Mouse (Mus musculus): ENCODE results near the gene Pmfbp1.
"Not testable (repeated sequence)": the region's sequence is repeated elsewhere in the genome, so short reads cannot be mapped to it uniquely, and the experiment has no call there.

Pmfbp1 gene

DNA sequence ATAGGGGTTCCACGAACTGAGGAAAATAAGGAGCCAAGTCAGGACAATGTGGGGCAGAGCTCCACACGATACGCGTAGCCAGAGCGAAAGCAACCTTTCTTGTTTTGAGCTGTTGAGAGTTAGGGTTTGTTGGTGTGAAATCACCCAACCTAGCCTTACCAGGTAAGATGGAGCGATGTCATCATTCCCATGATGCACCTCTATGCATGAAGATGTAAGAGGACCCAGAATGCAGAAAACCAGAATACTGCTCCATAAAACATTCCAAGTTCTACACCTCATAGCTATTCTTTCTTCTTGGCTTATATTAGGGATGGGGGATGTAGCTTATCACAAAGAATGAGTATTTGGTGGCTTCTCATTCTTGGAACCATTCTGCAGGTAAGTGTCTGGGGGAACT is at the start of gene Pmfbp1:
Gene Pmfbp1 (plus strand): TSS at position 301 of the 400 bp plus-strand sequence.
- no peak for DNase-seq

DNA sequence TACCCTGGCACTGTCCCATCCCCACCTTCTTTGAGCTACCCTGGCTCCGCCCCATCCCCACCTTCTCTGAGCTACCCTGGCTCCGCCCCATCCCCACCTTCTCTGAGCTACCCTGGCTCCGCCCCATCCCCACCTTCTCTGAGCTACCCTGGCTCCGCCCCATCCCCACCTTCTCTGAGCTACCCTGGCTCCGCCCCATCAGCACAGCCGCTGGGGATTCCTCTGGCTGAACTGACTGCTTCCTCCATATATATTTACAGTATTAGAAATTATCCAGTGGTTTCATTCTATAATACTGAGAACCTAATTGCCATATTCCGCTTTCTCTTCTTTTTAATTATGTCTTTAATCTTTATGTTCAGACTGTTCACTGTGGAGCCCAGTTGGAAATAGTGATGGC is 46.9 kb upstream of the Pmfbp1 start:
- not testable (repeated sequence) for DNase-seq

DNA sequence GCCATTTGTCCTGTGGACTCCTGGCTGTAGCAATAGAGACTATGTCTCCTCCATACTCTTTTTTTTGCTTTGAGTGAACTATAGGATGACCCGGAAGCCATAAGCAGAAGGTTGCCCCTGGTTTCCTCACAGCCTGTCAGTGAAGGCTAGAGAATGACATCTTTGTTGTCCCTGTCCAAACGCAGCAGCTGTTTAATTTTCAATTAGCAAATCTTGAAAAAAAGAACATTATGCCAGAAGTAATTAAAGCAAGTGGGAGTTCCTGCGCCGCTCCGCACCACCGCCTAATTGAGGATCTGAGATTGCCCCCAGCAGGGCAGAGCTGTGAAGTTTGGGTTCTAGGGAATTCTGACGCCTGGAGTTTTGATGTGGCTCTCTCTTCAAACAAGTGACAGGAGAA is 42.8 kb upstream of the Pmfbp1 start:
- DNase-seq = no peak

DNA sequence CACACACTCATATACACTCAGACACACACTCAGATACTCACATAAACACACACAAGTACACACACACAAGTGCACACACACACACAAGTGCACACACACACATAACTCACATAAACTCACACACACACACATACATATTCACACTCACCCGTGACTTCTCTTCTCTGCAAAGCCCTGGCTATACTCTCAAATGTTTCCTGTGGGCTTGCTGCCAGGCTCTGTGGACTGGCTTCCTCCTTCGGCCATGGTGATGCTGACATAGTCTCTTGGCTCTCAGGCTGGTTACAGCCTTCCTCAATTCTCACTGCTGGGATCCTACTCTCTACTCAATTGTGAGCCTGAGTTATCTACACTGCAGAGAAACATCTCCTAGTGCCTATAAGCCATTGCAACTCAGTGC is 38.7 kb upstream of the Pmfbp1 start:
- DNase-seq = peak; percentile 9

DNA sequence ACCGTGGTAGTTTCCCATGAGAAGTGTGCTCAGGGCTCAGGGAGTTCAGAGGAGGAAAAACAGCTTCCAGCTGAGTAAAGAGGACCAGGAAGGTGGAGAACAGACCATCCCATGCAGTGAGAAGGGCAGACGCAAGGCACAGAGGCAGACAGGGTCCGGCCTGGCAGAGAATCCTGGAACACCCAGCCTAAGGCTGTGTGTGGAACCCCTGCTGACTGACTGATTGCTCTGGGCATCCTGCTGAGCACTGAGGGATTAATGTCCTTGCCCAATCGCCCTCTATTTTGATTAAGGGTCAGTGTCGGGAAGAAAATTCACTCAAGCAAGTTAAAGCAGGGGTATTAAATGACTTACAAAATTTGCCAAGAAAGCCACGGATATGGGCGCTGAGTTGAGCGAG is 36.4 kb upstream of the Pmfbp1 start:
- no peak for DNase-seq

DNA sequence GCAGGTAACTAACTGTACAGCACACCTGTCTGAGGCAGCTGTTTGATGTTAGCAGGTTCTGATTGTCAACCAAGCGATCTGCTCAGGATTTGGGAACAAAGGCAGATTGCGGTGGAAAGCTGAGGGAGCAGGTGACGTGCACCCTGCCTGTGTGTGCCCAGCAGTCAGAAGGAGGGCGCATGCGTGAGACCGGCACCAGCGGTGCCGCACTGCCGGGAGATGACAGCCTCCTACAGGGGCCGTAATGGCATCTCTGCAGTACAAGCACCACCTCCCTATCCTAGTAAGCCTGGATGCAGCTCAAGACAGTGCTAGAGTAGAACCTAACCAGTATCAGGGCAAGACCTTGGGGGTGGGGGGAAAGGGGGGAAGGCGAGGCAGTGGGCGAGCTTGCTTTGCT is 35.2 kb upstream of the Pmfbp1 start:
- peak; percentile 17 for DNase-seq

DNA sequence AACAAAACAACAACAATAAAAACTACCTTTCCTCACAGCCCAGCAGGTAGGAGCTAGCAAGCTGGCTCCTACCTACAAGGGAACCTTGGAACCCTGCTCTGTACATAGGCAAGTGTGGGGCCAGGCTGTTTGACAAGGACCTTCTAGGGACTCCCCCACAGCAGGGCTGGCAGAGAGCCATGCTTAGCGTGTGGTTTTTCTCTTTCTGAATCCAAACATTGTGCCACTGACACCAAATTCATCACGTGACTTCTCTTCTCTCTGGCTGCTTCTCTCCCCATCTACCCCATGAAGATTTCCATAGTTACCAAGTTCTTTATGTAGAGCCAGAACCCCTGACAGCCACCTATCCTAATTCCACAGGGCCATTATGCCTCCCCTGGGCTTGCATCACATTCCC is 30.8 kb upstream of the Pmfbp1 start:
- DNase-seq = no peak

DNA sequence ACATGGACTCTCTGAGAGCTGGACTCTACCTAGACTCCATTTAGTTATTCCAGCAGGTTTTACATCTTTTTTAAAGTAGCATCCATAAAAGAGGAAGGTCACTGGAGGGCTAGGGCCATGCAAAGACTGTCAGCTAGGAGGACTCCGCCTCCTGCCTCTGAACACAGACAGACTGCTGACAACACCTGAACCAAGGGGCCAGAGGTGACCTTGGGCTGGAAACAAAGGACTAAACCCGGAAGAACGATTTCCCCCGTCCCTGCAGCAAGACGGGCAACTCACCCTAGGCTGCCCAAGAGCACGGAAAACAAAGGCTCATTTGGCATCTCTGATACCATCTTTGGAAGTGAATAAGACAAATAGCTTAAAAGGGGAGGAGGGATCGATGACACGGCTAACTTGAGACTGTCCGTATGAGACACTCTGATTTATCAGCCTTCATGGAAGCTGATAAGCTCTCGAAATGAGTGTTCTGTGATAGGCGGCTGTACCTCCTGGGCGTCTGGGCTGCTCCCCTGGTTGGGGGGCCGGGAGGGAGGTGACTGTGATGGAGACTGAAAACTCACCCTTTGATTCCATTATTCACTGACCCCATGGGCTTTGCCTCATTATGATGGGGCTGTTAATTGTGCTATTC is 30.0 kb upstream of the Pmfbp1 start:
- no peak for DNase-seq

DNA sequence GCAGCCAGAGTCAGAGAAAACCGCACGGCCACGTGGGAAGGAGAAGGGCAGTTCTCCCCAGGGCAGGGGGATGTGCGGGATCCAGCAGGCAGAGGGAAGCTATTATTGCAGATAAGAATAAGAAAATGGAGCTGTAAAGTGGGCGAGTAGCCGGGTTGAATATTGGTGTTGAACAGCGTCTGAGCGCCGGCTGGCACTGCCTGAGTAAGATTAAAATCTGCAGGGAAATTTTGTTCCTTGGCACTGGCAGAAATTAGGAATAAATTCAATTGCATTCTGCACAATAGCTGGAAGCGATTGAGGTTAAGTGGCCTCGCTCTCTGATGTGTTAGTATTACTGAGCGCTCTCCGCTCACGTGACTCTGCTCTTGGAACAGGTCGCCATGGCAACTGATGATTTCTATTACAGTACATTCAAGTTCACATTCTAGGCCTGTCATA is 29.4 kb upstream of the Pmfbp1 start:
- peak; percentile 34 for DNase-seq

DNA sequence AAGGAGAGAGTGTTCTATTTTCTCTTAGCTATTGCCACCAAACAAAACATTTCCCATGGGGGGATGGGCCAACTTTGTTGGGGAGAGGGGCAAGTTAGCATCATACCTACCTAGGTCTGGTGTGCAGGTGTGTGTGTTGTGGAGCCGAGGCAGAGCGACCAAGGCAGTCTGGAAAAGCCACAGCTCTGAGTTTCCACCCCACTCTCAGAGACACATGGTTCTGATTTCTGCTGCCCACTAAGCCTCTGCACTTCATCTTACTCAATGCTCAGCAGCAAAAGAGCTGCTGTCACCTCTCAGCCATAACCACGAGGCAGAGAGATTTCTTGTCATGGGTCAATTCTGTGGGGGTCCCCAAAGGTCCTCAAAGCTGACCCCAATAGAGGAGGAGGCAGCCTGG is 28.8 kb upstream of the Pmfbp1 start:
- no peak for DNase-seq

DNA sequence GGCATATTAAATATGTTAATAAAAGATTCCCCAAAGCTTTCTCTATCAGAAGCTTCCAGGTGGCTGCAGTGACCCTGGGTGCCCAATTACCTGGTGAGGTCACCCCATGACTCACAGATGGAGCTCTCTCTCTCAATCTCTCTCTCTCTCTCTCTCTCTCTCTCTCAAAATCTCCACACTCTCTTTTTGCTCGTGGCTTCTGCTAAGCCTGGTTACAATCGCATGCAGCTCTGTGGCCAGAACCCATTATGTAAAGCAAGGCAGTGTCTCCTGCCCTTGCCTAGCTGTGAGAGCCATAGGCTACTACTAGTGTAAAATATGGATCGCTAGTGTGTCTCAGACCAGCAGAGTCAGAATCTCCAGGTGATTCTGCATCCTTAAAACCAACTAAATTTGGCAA is 28.1 kb upstream of the Pmfbp1 start:
- DNase-seq = no peak

DNA sequence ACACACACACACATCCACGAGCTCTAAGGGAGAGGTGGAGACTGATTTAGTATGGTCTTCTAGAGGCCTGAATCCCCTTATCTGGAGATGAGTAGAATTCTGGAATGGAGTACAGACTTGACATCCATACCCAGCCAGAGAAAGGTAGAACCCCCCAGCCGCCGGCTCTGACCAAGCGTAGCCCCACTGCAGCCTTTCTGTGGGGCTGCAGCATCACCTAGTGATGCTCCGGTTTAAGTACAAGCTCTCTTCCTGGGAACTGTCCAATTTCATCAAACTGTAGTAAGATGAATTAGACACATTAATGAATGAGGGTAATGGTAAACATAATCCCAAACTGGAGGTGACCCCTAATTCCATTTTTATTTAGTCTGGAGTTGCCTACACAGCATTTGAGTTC is 26.3 kb upstream of the Pmfbp1 start:
- DNase-seq = no peak

DNA sequence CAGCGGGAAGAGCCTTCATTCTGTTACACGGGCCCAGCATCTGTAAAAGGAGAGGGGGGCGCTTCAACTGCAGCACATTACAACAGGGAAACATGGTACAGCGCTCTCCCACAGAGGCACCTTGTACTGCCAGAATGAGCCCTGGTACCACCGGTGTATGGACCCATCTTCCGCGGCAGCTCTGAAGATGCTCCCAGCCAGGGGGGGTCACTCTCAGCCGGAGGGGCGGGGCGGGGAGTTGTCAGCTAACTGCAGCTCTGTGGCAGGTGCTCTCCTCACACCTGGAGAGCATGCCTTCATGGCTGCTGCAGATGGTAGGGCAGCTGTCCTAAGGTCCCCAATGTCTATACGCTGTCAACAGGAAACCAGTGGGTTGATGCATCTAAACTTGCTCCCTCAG is 25.7 kb upstream of the Pmfbp1 start:
- DNase-seq = no peak

DNA sequence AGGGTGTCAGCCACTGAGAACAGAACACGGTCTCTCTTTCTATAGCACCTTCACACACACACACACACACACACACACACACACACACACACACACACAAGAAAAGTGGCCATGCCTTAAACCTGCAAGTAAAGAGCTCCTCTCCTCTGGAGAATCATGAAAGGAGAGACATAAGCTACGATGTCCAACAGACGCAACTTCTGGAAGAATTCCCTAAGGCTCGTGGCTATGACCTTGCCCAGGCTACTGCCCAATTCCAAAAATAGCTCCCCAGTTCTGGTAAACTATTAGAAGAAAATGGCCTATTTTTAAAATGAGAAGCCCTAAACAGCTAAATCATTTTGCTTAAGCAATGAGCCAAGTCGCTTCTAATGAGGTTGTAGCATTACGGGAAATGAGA is 22.0 kb upstream of the Pmfbp1 start:
- DNase-seq = no peak

DNA sequence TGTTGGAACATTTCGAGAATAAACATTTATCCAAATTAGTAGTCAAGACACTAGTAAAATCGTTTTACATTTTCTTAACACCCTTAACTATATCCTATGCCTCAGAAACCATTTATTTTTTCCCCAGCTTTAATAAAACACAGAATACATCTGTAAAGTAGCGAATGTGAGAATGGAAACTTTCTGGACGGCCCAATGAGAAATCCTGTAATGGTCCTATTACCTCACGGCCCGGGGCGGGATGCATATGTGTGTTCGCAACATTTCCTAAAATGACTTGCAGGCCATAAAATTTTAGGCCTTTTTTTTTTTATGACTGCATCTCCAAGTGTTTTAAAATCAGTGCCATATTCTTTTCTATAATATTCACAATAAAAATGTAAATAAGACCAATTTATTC is 21.4 kb upstream of the Pmfbp1 start:
- no peak for DNase-seq

DNA sequence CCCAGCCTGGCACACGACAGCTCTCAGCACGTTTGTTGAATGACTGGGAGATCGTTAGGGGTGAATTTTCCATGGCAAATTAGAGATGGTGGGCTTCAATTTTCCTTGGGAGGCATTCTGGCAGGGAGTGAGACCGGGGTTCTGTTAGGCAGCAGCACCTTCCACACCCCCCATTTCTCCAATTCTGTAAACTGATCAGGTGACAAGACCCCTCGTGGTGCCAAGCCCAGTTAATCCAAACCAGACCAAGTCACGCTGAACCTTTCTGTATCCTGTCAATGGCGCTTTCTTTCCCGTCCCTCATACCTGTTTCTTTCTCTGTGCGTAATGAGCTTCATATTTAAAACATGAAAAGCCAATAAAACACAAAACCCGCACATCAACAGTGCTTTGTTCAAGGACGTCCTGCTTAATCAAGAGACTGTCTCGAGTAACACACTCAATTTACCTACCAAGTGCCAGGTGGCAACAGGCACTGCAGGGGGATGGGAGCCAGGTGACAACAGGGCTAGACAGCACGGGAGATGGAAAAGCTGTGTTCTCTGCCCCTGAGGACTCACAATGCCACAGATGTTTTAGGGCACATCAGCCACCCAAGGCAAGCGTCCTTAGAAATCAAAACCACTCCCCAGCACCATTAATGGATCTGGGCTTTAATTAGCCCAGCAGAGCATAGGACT is 19.2 kb upstream of the Pmfbp1 start:
- no peak for DNase-seq

DNA sequence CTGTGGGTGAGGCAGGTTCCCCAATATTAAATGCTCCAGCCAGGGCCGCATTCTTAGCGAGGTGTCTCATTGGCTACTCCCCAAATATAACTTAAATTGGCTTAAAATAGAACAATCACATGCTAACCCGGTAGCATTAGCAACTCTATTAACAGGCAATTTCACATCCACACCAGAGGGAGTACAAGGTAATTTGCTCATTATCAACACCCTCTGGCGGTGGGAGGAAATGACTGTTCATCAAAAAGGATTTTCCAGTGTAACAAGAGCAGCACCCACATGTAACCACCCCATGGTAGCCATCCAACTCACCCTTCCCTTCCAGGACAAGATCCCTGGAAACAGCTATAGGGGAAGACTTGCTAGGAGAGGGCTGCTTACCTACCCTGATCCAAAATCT is 18.4 kb upstream of the Pmfbp1 start:
- no peak for DNase-seq

DNA sequence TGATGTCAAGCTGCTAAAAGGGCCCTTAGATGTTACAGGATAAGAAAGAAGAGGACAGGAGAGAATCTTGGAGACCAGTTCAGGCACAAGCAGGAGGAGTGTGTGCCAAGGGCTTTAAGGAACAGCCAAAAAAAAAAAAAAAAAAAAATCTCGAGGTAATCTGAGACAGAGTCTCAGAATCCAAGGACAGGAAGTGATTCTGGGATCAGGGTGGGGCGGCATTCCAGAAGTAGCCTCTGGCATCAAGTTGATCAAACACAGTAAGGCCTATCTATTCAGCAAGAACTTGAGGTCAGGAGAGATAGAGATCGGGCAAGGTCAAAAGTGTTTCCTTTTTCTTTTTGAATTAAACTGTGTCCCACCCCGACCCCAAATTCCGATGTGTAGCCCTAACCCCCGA is 15.2 kb upstream of the Pmfbp1 start:
- DNase-seq = no peak

DNA sequence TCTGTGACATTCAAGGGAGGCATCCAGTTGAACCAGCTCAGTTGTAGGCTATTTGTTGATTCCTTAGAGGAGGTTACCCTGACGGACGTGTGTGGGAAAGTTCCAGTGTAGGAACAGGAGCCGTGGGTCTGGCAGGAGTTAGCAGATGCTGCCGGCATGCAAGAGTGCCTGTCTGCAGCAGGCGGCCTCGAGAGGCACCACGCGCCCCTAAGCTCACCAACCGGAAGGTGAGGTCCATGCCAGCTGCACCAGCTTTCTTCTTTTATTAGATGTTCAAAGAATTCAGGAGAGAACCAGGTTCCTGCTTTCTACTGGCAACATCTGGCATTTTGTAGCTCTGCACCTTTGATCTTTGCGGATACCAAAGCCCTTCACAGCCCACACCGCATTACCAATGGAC is 9.1 kb upstream of the Pmfbp1 start:
- no peak for DNase-seq

DNA sequence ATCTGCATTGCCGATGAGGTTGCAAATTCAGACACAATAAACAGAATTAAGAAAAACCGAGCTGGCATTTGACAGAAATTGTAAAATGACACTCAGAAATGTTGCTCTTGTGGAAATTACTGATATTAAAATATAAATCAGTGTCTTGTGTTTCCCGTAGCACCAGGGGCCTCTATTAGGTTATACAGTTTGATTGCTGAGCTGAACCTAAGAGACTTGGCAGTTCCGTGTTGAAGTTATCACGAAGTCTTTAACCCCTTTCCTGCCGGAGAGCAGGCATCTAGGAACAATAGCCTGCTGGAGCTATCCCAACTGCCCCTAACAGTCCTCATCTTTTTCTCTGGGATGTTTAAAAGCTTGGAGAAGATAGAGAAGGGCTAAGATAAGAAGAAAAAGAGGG is 8.3 kb upstream of the Pmfbp1 start:
- DNase-seq = no peak

DNA sequence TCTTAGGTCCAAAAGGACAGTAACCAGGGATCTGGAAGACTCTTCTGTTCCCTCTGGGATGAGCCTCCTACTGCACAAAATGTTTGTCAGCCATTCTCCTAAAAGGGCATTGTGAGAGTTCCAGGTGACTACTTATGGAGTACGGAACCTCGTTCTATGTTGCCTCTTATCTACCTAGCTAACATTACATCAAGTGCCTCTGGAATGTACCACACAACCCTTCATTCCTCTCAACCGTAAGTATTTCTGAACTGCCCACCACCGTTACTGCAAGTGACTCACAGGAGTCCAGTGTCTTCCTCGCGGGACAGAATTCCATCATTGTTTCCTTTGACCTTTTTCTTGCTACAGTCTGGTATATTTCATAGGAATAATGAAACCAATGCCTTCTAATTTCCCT is 1.0 kb upstream of the Pmfbp1 start:
- DNase-seq = no peak

DNA sequence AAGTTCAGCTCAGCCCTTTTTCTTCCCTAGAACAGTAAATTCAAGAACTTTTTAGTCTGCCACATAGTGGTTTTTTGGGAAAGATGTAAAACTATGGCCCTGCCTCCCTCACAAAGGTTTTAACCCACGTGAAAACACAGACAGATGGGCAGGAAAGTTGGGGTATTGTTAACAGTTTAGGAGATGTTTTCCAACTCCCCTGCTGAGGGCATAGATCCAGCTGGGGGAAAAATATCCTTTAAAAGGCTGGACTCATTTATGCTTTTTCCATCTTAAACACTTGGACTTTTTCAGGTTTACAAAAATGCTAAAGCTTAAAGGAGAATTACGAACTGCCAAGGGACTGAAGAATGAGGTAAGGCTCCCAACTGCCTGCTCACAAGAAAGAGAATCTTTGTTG is 774 bp downstream of the Pmfbp1 start:
- DNase-seq = no peak

DNA sequence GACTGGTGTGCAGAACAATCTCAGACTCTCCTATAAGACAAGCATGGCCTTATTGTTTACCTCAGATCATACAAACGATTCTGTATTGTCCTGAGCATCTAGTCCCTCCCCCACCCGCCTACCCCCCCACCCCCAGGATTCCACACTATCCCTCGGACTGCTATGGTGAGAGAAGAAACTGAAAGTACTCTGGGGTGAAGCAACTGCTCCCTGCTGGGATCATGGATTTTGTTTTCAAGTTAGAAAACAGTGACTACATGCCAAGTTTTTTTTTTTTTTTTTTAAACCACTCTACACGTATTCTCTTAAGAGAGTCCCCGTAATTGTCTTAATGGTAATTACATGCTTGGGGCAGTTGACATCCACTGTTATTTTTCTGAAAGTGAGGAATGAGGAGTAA is 3.6 kb downstream of the Pmfbp1 start:
- DNase-seq = no peak

DNA sequence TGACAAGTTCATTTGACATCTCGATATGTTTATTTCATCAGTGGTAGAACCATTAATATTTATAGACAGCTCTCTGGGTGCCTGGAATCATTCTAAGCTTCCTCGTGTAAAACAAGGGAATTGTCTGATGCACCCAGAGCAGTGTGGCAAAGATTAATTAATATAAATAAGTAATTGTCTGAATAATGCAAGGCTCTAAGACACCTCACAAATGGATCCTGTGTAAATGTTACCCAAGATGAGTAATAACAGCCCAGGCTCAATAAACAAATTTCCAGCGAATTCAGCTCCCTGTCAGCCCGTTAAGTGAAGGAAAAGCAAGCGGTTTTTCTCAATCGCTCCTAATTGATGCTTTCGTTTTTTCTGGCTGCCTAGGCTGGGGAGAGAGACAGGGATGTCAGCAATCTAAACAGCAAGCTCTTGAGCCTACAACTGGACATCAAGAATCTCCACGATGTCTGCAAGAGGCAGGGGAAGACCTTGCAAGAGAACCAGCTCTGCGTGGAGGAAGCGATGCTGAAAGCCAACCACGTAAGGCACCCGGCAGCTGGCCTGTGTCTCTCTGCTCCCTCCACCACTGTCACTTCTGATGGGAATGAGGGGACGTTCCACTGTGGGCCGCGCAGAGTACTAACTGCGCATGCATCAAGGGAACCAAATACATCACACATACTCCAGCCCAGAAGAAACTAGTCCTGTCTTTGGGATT is 5.3 kb downstream of the Pmfbp1 start:
- DNase-seq = no peak

All from kidney, postnatal 14 days (tissue).